Mouse (Mus musculus) adrenal gland, postnatal 10 days (tissue): ENCODE data around the gene Pde9a. TPM values are rescaled to one million over a fixed set of nuclear protein-coding genes. Genes with fewer than 3 reads are reported as not detected.

Experiments used
- DNase-seq: peaks from one replicate; pipeline ENCODE4 v3.0.0; 2021; ENCODE audit warnings: mixed read lengths
- total RNA-seq, 2 experiments: library from RNA; stranded (reverse); gene quantifications; 2 replicates each; pipeline ENCODE4 v1.2.3; 2021

Pde9a gene
- total RNA-seq, 2 experiments from 2014 or later: 7.9 to 12.7 TPM

- no peak for DNase-seq
Observed at GRCm38 (mm10) chr17:31514696-31515095, 128.7 kb downstream of the Pde9a start.

GRCm38 (mm10) chr17:31519344-31519945 is 133.4 kb downstream of the Pde9a start:
- no peak for DNase-seq

GRCm38 (mm10) chr17:31519946-31520838 is 134.2 kb downstream of the Pde9a start, which contains the start of the genes Wdr4 and Ndufv3:
Gene Wdr4, minus strand, starts transcription at chr17:31519980.
Gene Ndufv3, plus strand, starts transcription at chr17:31520115.
- peak; percentile 99 for DNase-seq

DNA sequence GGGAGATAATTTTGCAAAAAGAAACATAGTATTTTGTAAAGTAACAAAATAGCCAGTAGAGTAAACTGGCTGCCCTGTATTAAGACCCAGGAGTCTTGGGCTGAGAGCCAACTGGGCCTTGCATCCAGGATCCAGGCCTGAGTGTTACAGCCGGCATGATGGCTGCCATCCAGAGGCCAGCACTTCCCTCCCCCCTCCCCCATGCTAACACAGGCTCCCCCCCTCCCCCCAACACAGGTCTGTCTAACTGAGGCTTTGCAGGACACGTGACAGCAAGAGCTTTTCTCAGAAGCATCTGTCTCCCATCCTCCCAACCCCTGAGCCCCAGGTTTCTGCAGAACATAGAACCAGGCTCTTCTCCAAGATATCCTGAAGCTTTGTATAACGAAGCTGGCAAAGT is 134.9 kb downstream of the Pde9a start:
- DNase-seq: peak; percentile 72

- peak; percentile 29 for DNase-seq
Observed at GRCm38 (mm10) chr17:31521948-31522347, 135.9 kb downstream of the Pde9a start.

- DNase-seq: no peak
Observed at GRCm38 (mm10) chr17:31525114-31525513, 139.1 kb downstream of the Pde9a start.

- DNase-seq: no peak
Observed at GRCm38 (mm10) chr17:31525816-31526215, 139.8 kb downstream of the Pde9a start.

Other genes with a start within 250 kb of the Pde9a start
- under 1 TPM in 1 of 2 experiments, not detected in 1; 0.51 TPM for gene Tff2, start 241.9 kb upstream of the Pde9a start, total RNA-seq
- gene Tff1, start 220.9 kb upstream of the Pde9a start, total RNA-seq: not detected
- under 1 TPM in 1 of 2 experiments, not detected in 1; 0.09 TPM for gene Tmprss3, start 187.2 kb upstream of the Pde9a start, total RNA-seq
- gene Ubash3a, start 178.3 kb upstream of the Pde9a start, total RNA-seq: 1 to 10 TPM in 1 of 2 experiments, under 1 TPM in 1; 0.69 to 1.3 TPM
- 1 to 10 TPM; 3.5 to 4.6 TPM for gene Rsph1, start 108.8 kb upstream of the Pde9a start, total RNA-seq
- gene Slc37a1, start 99.4 kb upstream of the Pde9a start, total RNA-seq: 10 to 100 TPM in 1 of 2 experiments, 1 to 10 TPM in 1; 4.4 to 10.9 TPM
- 10 to 100 TPM; 22.9 to 28.0 TPM for gene Wdr4, start 133.8 kb downstream of the Pde9a start, total RNA-seq
- gene Ndufv3, start 133.9 kb downstream of the Pde9a start, total RNA-seq: 100 to 1,000 TPM; 637 to 664 TPM
- 10 to 100 TPM; 15.4 to 21.8 TPM for gene Pknox1, start 178.5 kb downstream of the Pde9a start, total RNA-seq